In genomic region chr11:77966037-77966391, GRCm38 (mm10) we compare ENCODE assay signal across 14 mouse cellular contexts. TPM values are rescaled to one million over a fixed set of nuclear protein-coding genes. Genes with fewer than 3 reads are reported as not detected.
DNase-seq lines count a peak whose midpoint lies in the region; ATAC-seq and TF ChIP-seq lines count a peak whose summit lies in the region.
"Had no signal": no experiment of that assay in that cellular context is flagged by ENCODE, and none has a peak within 500 bp of the region (broad histone marks: within the 10 kb centered on the region; RNA-seq: fewer than 3 reads in every experiment).

No protein-coding gene starts in this region.

- H3K4me3 ChIP-seq in forebrain, embryonic 13.5 days, result no peak overlapping the region; the same call in 1 of the 2 replicates
- H3K4me3 ChIP-seq in hindbrain, embryonic 15.5 days, result no peak overlapping the region
- H3K4me3 ChIP-seq in neural tube, embryonic 15.5 days (replicated peaks), result no peak overlapping the region
- H3K4me3 ChIP-seq in heart, adult 2 months, result no peak overlapping the region
- H3K4me3 ChIP-seq: embryonic facial prominence, embryonic 15.5 days; heart, embryonic 13.5 days; lung, embryonic 15.5 days had no signal

- no peak for TF ChIP-seq EP300 in heart, adult 2 months (IDR thresholded peaks at IDR 0.05; ENCODE audit: insufficient read depth, low read depth, low read length)

- H3K4me1 ChIP-seq in forebrain, embryonic 13.5 days, result peaks cover 34% of the 10 kb centered on the region
- peaks cover 29% of the 10 kb centered on the region for H3K4me1 ChIP-seq in hindbrain, embryonic 15.5 days (replicated peaks)
- H3K4me1 ChIP-seq in neural tube, embryonic 15.5 days, result peaks cover 27% of the 10 kb centered on the region
- H3K4me1 ChIP-seq in heart, adult 2 months (ENCODE audit: control insufficient read depth, insufficient read depth, low read length), result no peaks in the 10 kb centered on the region

- H3K27me3 ChIP-seq in forebrain, embryonic 13.5 days, result peaks cover 36% of the 10 kb centered on the region
- 0 out of 2 replicates have a peak, but pooled peaks cover 9% of the 10 kb centered on the region for H3K27me3 ChIP-seq in hindbrain, embryonic 15.5 days
- peaks cover 36% of the 10 kb centered on the region for H3K27me3 ChIP-seq in neural tube, embryonic 15.5 days (replicated peaks)
- no peaks in the 10 kb centered on the region for H3K27me3 ChIP-seq in heart, adult 2 months (ENCODE audit: control insufficient read depth, insufficient read depth, low read length)

- H3K9ac ChIP-seq in forebrain, embryonic 13.5 days, result no peak overlapping the region
- no peak overlapping the region for H3K9ac ChIP-seq in hindbrain, embryonic 15.5 days
- H3K9ac ChIP-seq in neural tube, embryonic 15.5 days (replicated peaks), result 0 out of 2 replicates have a peak overlapping the region, but pooled peaks have one; percentile 41
- no peak overlapping the region for H3K9ac ChIP-seq in heart, adult 2 months (ENCODE audit: low read depth, low read length)
- H3K9ac ChIP-seq: embryonic facial prominence, embryonic 15.5 days; lung, embryonic 15.5 days had no signal

- peaks cover 27% of the 10 kb centered on the region for H3K36me3 ChIP-seq in forebrain, embryonic 13.5 days (ENCODE audit: poor library complexity, severe bottlenecking)
- peaks cover 13% of the 10 kb centered on the region for H3K36me3 ChIP-seq in hindbrain, embryonic 15.5 days
- peaks cover 16% of the 10 kb centered on the region for H3K36me3 ChIP-seq in neural tube, embryonic 15.5 days
- no peaks in the 10 kb centered on the region for H3K36me3 ChIP-seq in heart, adult 2 months (ENCODE audit: control insufficient read depth, insufficient read depth, low read length)
- H3K36me3 ChIP-seq: embryonic facial prominence, embryonic 15.5 days; heart, embryonic 13.5 days; lung, embryonic 15.5 days had no signal

- intact Hi-C loops in left cerebral cortex, postnatal 4 days (cut with DNase I), result loop anchor here (2.0 to 10.0 kb wide), 2 partner anchors 111 to 139 kb away; no protein-coding TSS in a partner anchor
- intact Hi-C loops in left cerebral cortex, postnatal 14 days (cut with DNase I), result loop anchor here (2.0 to 5.0 kb wide), 2 partner anchors 119 to 139 kb away; no protein-coding TSS in a partner anchor
- intact Hi-C loops in heart, adult 2 months (cut with DNase I), result loop anchor here (5.0 to 10.0 kb wide), 2 partner anchors 59 to 221 kb away; no protein-coding TSS in a partner anchor

- peak; percentile 58 for DNase-seq in left cerebral cortex, postnatal 4 days
- DNase-seq in left cerebral cortex, postnatal 14 days (ENCODE audit: low spot score in 2 of 2), result no peak
- DNase-seq in thymus, postnatal 36 days, result no peak
- DNase-seq in heart, adult 2 months, result no peak
- DNase-seq: liver; thymus, adult 2 months had no signal

- no peak for TF ChIP-seq CTCF in heart, adult 2 months (IDR thresholded peaks at IDR 0.05)

- WGBS in forebrain, embryonic 13.5 days, result 31% methylated on average over 5 of the region's 5 CpGs
- 37% methylated on average over 5 of the region's 5 CpGs for WGBS in hindbrain, embryonic 15.5 days
- 39% methylated on average over 5 of the region's 5 CpGs for WGBS in neural tube, embryonic 15.5 days
- 44% methylated on average over 5 of the region's 5 CpGs for WGBS in heart, adult 2 months

- ATAC-seq in forebrain, embryonic 13.5 days, result no peak
- ATAC-seq in hindbrain, embryonic 15.5 days (ENCODE audit: low FRiP score, low read depth), result peak; percentile 1; the same call in 1 of the 2 replicates
- ATAC-seq in neural tube, embryonic 15.5 days (ENCODE audit: low FRiP score), result peak; percentile 12

- H3K9me3 ChIP-seq in forebrain, embryonic 13.5 days (replicated peaks), result no peaks in the 10 kb centered on the region
- no peaks in the 10 kb centered on the region for H3K9me3 ChIP-seq in hindbrain, embryonic 15.5 days
- H3K9me3 ChIP-seq in neural tube, embryonic 15.5 days (replicated peaks), result no peaks in the 10 kb centered on the region
- H3K9me3 ChIP-seq: embryonic facial prominence, embryonic 15.5 days; heart, embryonic 13.5 days; lung, embryonic 15.5 days had no signal

- TF ChIP-seq POLR2A in heart, adult 2 months (IDR thresholded peaks at IDR 0.05; ENCODE audit: insufficient read depth, low read depth, low read length), result no peak

- peak overlapping the region; percentile 49 for H3K4me2 ChIP-seq in forebrain, embryonic 13.5 days
- H3K4me2 ChIP-seq in hindbrain, embryonic 15.5 days, result peak overlapping the region; percentile 23; the same call in 1 of the 2 replicates
- peak overlapping the region; percentile 24; the same call in 1 of the 2 replicates for H3K4me2 ChIP-seq in neural tube, embryonic 15.5 days
- H3K4me2 ChIP-seq: embryonic facial prominence, embryonic 15.5 days; heart, embryonic 13.5 days; lung, embryonic 15.5 days had no signal

- H3K27ac ChIP-seq in forebrain, embryonic 13.5 days, result peak overlapping the region; percentile 94
- peak overlapping the region; percentile 82 for H3K27ac ChIP-seq in hindbrain, embryonic 15.5 days (replicated peaks)
- peak overlapping the region; percentile 83 for H3K27ac ChIP-seq in neural tube, embryonic 15.5 days (replicated peaks)
- no peak overlapping the region for H3K27ac ChIP-seq in heart, adult 2 months
- H3K27ac ChIP-seq: embryonic facial prominence, embryonic 15.5 days; heart, embryonic 13.5 days; kidney, postnatal 0 days; lung, embryonic 15.5 days had no signal

- H3K79me2 ChIP-seq in heart, adult 2 months (replicated peaks; ENCODE audit: control insufficient read depth, insufficient read depth, low read length), result no peaks in the 10 kb centered on the region

RNA-seq across cellular contexts. Expression of gene Phf12, which starts 16.5 kb away (rescaled TPM):
- 10 to 100 TPM; 62.0 to 63.9 TPM for total RNA-seq in left cerebral cortex, postnatal 4 days (2021)
- total RNA-seq in left cerebral cortex, postnatal 14 days (2021), result 10 to 100 TPM; 45.5 to 48.3 TPM
- polyA plus RNA-seq in forebrain, embryonic 13.5 days (2015; fragmentation: Nextera tagmentation; extraction: Ambion mirVana), result 20.7 and 24.5 TPM in 2 replicates
- 15.1 and 19.0 TPM in 2 replicates for polyA plus RNA-seq in hindbrain, embryonic 15.5 days (2015; fragmentation: Nextera tagmentation; extraction: Ambion mirVana)
- 14.6 and 16.9 TPM in 2 replicates for polyA plus RNA-seq in neural tube, embryonic 15.5 days (2015; fragmentation: Nextera tagmentation; extraction: Ambion mirVana)
- total RNA-seq in heart, adult 2 months (2021), result 10 to 100 TPM; 23.6 to 30.5 TPM
- 22.3 and 25.3 TPM in 2 replicates for polyA plus RNA-seq in heart, adult 2 months (2012; rRNA removed)

RNA-seq across cellular contexts. Expression of gene Sez6, which starts 35.4 kb away (rescaled TPM):
- total RNA-seq in left cerebral cortex, postnatal 4 days (2021), result 100 to 1,000 TPM; 246 to 287 TPM
- 100 to 1,000 TPM; 153 to 196 TPM for total RNA-seq in left cerebral cortex, postnatal 14 days (2021)
- polyA plus RNA-seq in forebrain, embryonic 13.5 days (2015; fragmentation: Nextera tagmentation; extraction: Ambion mirVana), result 141 and 165 TPM in 2 replicates
- 123 and 151 TPM in 2 replicates for polyA plus RNA-seq in hindbrain, embryonic 15.5 days (2015; fragmentation: Nextera tagmentation; extraction: Ambion mirVana)
- 101 and 123 TPM in 2 replicates for polyA plus RNA-seq in neural tube, embryonic 15.5 days (2015; fragmentation: Nextera tagmentation; extraction: Ambion mirVana)
- total RNA-seq in heart, adult 2 months (2021), result under 1 TPM; 0.68 to 0.80 TPM
- 0.59 and 0.70 TPM in 2 replicates for polyA plus RNA-seq in heart, adult 2 months (2012; rRNA removed)
- total RNA-seq: megakaryocyte, adult 5-6 weeks had no signal

Comparison
In these comparisons a context has a peak if more than half of its experiments do, and no peak if none do; other contexts are left out.
1. RNA of gene Sez6, which starts 35.4 kb away (polyA plus RNA-seq): 141 to 165 TPM in forebrain, embryonic 13.5 days, 123 to 151 TPM in hindbrain, embryonic 15.5 days and 101 to 123 TPM in neural tube, embryonic 15.5 days; 0.59 to 0.70 TPM in heart, adult 2 months; every median in the first group is over 10 times any median in the second.
2. Peak in every context shown above with its lines, with median percentiles within 50 percentile points of each other: H3K4me2 ChIP-seq.